Mouse (Mus musculus): Measurements from ENCODE around the gene Acp1. TPM values are rescaled to one million over a fixed set of nuclear protein-coding genes. Genes with fewer than 3 reads are reported as not detected.

Gene Acp1
- polyA plus RNA-seq (2015; fragmentation: Nextera tagmentation; extraction: Ambion mirVana), result 84.7 and 92.8 TPM in 2 replicates

DNA sequence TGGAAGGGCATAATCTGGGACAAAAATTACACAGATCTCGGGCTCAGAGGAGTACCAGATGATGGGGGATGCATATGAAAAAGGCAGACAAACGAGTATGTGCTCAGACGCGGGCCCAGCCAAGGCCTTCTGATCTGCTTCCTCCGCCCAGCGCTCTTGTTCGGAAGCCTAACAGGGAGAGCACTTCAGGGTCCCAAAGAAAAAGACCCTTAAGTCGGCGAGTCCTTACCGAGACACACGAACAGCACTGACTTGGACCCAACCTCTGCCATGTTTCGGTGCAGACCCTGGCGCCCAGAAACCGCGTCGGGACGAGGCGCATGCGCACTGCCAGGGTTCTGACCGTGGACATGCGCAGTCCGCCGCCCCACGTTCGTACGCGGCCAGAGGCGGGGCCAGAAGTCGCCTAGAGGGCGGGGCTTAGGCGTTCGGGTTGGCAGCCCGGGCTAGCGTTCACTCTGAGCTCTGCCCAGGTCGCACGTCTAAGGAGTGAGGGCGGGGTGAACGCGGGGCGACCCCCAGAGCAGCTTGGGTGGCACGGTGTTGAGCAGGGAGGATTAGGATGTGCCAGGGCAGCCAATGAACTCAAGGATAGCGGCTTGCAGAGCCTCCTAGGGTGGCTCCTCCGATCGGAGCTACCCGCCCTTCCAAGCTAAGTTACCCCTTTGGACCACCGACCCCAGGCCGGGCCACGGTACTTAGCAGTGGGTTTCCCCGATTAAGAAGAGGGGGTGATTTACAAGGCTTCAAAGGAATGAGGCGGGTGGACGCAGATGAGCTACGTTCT lies at the start of gene Acp1, which contains the start of gene Sh3yl1:
TSS of gene Acp1 (minus strand) at position 329 of the 787 bp plus-strand sequence.
TSS of gene Sh3yl1 (plus strand) at position 408 of the 787 bp plus-strand sequence.
- Histone ChIP-seq H3K9ac (ENCODE audit: low read length) (peak within 1 kb of the TSS; percentile 89), H3K4me2 (ENCODE audit: low read depth, low read length) (peak within 1 kb of the TSS; percentile 98), H3K27me3 (ENCODE audit: control insufficient read depth, insufficient read depth, low read length) (no peaks in the 10 kb centered on the region), H3K36me3 (ENCODE audit: control insufficient read depth, insufficient read depth) (no peaks in the 10 kb centered on the region), H3K27ac (ENCODE audit: low read length) (peak within 1 kb of the TSS; percentile 20), H3K4me1 (ENCODE audit: control insufficient read depth, insufficient read depth, low read length) (peaks cover 10% of the 10 kb centered on the region), H3K4me3 (ENCODE audit: low read length) (peak within 1 kb of the TSS; percentile 87), H3K9me3 (replicated peaks; ENCODE audit: control insufficient read depth, low read length) (no peaks in the 10 kb centered on the region)
- ATAC-seq (replicated peaks; ENCODE audit: extremely low read depth, insufficient read depth, low FRiP score), result peak; percentile 99
- under 1% methylated on average over 52 of the region's 52 CpGs for WGBS

DNA sequence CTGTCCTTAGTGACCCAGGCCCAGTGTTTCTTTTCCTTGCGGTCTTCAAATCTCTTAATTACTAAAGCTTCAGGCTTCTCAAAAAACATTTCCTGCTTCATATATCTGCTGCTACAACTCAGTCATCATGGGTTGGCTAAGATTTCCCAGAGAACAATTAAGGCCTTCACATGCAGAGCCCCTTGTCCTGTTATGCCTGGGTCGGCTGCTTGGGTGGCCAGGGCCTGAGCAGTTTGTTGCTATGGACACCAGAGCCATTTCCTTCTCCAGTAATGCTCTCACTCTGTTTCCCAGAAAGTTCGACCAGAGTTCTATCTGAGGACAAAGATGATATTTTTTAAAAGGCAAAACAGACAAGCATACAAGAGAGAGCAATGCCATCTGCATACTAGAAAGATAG lies 32.8 kb upstream of the Acp1 start:
- no peak for ATAC-seq (replicated peaks; ENCODE audit: extremely low read depth, insufficient read depth, low FRiP score)
- Histone ChIP-seq H3K27ac (ENCODE audit: low read length) (no peak overlapping the region), H3K4me2 (ENCODE audit: low read depth, low read length) (no peak overlapping the region), H3K27me3 (ENCODE audit: control insufficient read depth, insufficient read depth, low read length) (no peaks in the 10 kb centered on the region), H3K9me3 (replicated peaks; ENCODE audit: control insufficient read depth, low read length) (no peaks in the 10 kb centered on the region), H3K4me1 (ENCODE audit: control insufficient read depth, insufficient read depth, low read length) (no peaks in the 10 kb centered on the region), H3K4me3 (ENCODE audit: low read length) (no peak overlapping the region), H3K9ac (ENCODE audit: low read length) (no peak overlapping the region), H3K36me3 (ENCODE audit: control insufficient read depth, insufficient read depth) (no peaks in the 10 kb centered on the region)
- 58% methylated on average over 3 of the region's 3 CpGs for WGBS

DNA sequence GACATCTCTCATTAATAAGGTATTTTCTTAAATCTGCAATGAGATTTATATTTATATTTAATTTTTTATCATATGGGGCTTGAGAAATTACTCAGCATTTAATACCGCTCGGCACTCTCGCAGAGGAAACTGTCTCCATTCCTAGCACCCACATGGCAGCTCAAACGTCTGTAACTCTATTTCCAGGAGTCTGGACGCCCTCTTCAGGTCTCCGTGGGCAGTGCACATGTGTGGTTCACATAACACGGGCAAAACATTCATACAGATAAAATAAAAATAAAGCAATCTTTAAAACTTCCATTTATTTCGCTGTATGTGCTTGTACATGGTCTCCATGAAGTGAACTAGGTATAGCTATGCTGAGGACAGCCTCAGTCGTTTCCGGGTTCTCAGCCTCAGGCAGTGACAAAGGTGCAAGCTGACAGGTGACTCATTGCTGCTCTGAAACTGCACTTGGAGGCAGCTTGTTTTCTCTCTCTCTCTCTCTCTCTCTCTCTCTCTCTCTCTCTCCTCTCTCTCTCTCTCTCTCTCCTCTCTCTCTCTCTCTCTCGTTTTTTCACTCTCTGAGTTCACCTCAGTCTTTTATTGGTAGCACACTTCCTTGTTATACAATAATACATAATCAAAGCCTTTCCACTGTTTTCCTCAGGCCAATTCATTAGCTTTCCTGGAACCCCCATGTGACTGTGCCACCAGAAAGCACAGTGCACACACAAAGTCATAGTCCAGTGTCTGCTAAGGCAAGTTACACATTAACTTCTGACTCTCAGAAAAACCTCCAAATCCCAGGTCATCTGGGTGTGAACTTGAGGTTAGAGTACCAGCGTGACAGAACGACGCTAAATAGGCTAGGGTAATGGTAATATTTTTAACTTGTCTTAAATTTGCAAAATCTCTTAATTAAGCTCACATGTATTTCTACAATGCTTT lies 31.9 kb upstream of the Acp1 start:
- H3K9me3 ChIP-seq (replicated peaks; ENCODE audit: control insufficient read depth, low read length), result no peaks in the 10 kb centered on the region
- H3K27me3 ChIP-seq (ENCODE audit: control insufficient read depth, insufficient read depth, low read length), result no peaks in the 10 kb centered on the region
- ATAC-seq (replicated peaks; ENCODE audit: extremely low read depth, insufficient read depth, low FRiP score), result no peak
- no peak overlapping the region for H3K4me2 ChIP-seq (ENCODE audit: low read depth, low read length)
- H3K4me3 ChIP-seq (ENCODE audit: low read length), result no peak overlapping the region
- WGBS, result 87% methylated on average over 14 of the region's 14 CpGs
- no peaks in the 10 kb centered on the region for H3K36me3 ChIP-seq (ENCODE audit: control insufficient read depth, insufficient read depth)
- no peak overlapping the region for H3K9ac ChIP-seq (ENCODE audit: low read length)
- H3K27ac ChIP-seq (ENCODE audit: low read length), result no peak overlapping the region
- no peaks in the 10 kb centered on the region for H3K4me1 ChIP-seq (ENCODE audit: control insufficient read depth, insufficient read depth, low read length)

DNA sequence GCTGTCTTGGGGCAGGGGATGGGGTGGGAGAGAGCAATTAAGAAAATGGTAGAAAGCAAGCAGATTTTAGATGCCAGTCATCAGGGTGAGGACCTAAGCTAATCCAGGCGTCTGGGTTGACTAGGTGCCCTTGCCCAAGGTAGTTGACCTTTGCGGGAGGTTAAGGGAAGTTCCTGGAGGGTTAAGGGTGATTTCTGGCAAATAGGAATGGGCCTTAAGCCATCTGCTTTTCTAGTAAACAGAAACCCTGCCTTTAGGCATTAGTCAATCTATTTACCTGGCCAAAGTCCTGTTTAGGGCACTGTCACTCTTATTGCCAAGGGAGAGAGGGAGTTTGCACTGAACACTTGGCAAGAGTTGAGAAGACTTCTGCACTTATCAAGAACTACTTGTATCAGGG lies 25.5 kb upstream of the Acp1 start:
- no peak for ATAC-seq (replicated peaks; ENCODE audit: extremely low read depth, insufficient read depth, low FRiP score)
- H3K9ac ChIP-seq (ENCODE audit: low read length), result no peak overlapping the region
- H3K4me2 ChIP-seq (ENCODE audit: low read depth, low read length), result no peak overlapping the region
- H3K36me3 ChIP-seq (ENCODE audit: control insufficient read depth, insufficient read depth), result no peaks in the 10 kb centered on the region
- H3K27me3 ChIP-seq (ENCODE audit: control insufficient read depth, insufficient read depth, low read length), result no peaks in the 10 kb centered on the region
- H3K9me3 ChIP-seq (replicated peaks; ENCODE audit: control insufficient read depth, low read length), result no peaks in the 10 kb centered on the region
- H3K4me3 ChIP-seq (ENCODE audit: low read length), result no peak overlapping the region
- H3K4me1 ChIP-seq (ENCODE audit: control insufficient read depth, insufficient read depth, low read length), result no peaks in the 10 kb centered on the region
- H3K27ac ChIP-seq (ENCODE audit: low read length), result no peak overlapping the region
- 81% methylated on average over 2 of the region's 2 CpGs for WGBS

DNA sequence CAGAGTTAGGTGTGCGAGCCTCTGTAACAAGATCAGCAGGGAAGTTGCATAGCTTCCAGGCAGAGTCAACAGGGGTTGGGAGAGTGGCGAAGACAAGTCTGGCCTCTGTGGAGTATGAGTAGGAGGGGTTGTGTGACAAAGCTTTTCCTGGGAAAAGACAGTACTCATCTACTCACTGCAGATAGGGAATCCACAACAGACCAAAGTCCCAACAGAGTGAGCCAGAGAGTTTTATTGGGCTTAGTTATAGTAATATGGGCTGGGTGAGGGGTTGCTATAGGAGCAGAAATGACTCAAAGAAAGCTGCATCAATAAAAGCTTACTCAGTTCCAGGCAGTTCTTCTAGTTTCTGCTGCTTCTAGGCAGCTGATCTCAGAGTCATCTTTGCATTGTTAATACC lies 21.9 kb upstream of the Acp1 start:
- H3K36me3 ChIP-seq (ENCODE audit: control insufficient read depth, insufficient read depth), result no peaks in the 10 kb centered on the region
- no peak overlapping the region for H3K9ac ChIP-seq (ENCODE audit: low read length)
- H3K27ac ChIP-seq (ENCODE audit: low read length), result no peak overlapping the region
- no peak for ATAC-seq (replicated peaks; ENCODE audit: extremely low read depth, insufficient read depth, low FRiP score)
- H3K4me1 ChIP-seq (ENCODE audit: control insufficient read depth, insufficient read depth, low read length), result no peaks in the 10 kb centered on the region
- no peaks in the 10 kb centered on the region for H3K27me3 ChIP-seq (ENCODE audit: control insufficient read depth, insufficient read depth, low read length)
- H3K9me3 ChIP-seq (replicated peaks; ENCODE audit: control insufficient read depth, low read length), result no peaks in the 10 kb centered on the region
- WGBS, result 73% methylated on average over 2 of the region's 2 CpGs
- no peak overlapping the region for H3K4me3 ChIP-seq (ENCODE audit: low read length)
- no peak overlapping the region for H3K4me2 ChIP-seq (ENCODE audit: low read depth, low read length)

DNA sequence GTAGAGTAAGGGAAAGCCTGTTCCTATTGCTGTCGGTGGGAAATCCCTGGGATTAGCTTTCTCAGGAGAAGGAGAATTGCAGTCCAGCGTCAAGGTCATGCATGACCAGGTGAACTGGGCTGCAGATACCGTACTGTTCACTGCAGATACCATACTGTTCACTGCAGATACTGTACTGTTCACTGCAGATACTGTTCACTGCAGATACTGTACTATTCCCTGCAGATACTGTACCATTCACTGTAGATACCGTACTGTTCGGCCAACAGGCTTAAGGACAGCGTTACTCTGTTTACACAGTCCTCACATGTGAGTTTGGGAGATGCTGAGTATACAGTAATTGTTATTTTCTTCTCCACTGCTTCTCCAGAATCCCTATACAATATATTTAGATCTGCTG lies 16.8 kb upstream of the Acp1 start:
- Histone ChIP-seq H3K9ac (ENCODE audit: low read length) (no peak overlapping the region), H3K4me3 (ENCODE audit: low read length) (no peak overlapping the region), H3K27me3 (ENCODE audit: control insufficient read depth, insufficient read depth, low read length) (no peaks in the 10 kb centered on the region), H3K9me3 (replicated peaks; ENCODE audit: control insufficient read depth, low read length) (no peaks in the 10 kb centered on the region), H3K36me3 (ENCODE audit: control insufficient read depth, insufficient read depth) (no peaks in the 10 kb centered on the region), H3K4me2 (ENCODE audit: low read depth, low read length) (no peak overlapping the region), H3K27ac (ENCODE audit: low read length) (no peak overlapping the region), H3K4me1 (ENCODE audit: control insufficient read depth, insufficient read depth, low read length) (no peaks in the 10 kb centered on the region)
- no peak for ATAC-seq (replicated peaks; ENCODE audit: extremely low read depth, insufficient read depth, low FRiP score)
- 74% methylated on average over 6 of the region's 6 CpGs for WGBS

DNA sequence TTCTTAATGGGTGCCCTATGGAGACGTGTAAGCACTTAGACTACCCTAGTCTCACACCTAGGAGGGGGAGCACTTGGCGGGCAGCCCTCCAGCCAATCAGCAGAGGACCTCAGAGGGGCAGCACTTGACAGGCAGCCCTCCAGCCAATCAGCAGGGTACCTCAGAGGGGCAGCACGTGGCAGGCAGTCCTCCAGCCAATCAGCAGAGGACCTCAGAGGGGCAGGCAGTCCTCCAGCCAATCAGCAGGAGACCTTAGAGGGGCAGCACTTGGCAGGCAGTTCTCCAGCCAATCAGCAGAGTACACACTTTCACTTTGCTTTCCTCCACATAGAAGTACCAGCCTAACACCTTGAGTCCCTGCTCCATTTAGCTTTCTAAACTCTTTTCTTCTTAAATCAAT lies 11.0 kb upstream of the Acp1 start:
- ATAC-seq (replicated peaks; ENCODE audit: extremely low read depth, insufficient read depth, low FRiP score), result no peak
- H3K36me3 ChIP-seq (ENCODE audit: control insufficient read depth, insufficient read depth), result no peaks in the 10 kb centered on the region

DNA sequence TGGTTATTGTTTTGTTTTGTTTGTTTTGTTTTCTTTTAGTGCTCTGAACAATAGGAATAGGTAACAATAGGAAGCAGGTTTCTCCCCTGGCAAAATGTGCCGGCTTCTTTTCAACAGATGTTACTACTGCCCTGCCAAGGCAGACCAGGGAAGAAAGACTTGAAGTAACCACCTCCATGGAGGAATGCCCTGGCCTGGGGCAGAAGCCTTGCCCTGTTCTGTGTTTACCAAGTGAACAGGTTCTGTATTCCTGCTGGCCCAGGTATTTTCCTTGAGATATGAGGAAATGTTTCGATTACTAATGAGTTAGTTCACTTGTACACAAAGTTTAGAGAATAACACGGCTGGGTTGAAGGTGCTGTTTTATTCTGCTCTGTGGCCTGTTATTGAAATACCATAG lies 1.5 kb upstream of the Acp1 start:
- Histone ChIP-seq H3K27me3 (ENCODE audit: control insufficient read depth, insufficient read depth, low read length) (no peaks in the 10 kb centered on the region), H3K4me1 (ENCODE audit: control insufficient read depth, insufficient read depth, low read length) (peaks cover 10% of the 10 kb centered on the region), H3K9ac (ENCODE audit: low read length) (no peak overlapping the region), H3K4me3 (ENCODE audit: low read length) (no peak overlapping the region), H3K27ac (ENCODE audit: low read length) (no peak overlapping the region), H3K9me3 (replicated peaks; ENCODE audit: control insufficient read depth, low read length) (no peaks in the 10 kb centered on the region), H3K4me2 (ENCODE audit: low read depth, low read length) (peak overlapping the region; percentile 98), H3K36me3 (ENCODE audit: control insufficient read depth, insufficient read depth) (no peaks in the 10 kb centered on the region)
- 62% methylated on average over 3 of the region's 3 CpGs for WGBS
- ATAC-seq (replicated peaks; ENCODE audit: extremely low read depth, insufficient read depth, low FRiP score), result no peak

More for the DNA sequence above, 11.0 kb upstream of the Acp1 start:
- no peak overlapping the region for H3K27ac ChIP-seq (ENCODE audit: low read length)
- 69% methylated on average over 3 of the region's 3 CpGs for WGBS
- no peaks in the 10 kb centered on the region for H3K27me3 ChIP-seq (ENCODE audit: control insufficient read depth, insufficient read depth, low read length)
- no peak overlapping the region for H3K9ac ChIP-seq (ENCODE audit: low read length)
- H3K4me1 ChIP-seq (ENCODE audit: control insufficient read depth, insufficient read depth, low read length), result no peaks in the 10 kb centered on the region
- H3K4me2 ChIP-seq (ENCODE audit: low read depth, low read length), result no peak overlapping the region
- no peaks in the 10 kb centered on the region for H3K9me3 ChIP-seq (replicated peaks; ENCODE audit: control insufficient read depth, low read length)
- no peak overlapping the region for H3K4me3 ChIP-seq (ENCODE audit: low read length)

DNA sequence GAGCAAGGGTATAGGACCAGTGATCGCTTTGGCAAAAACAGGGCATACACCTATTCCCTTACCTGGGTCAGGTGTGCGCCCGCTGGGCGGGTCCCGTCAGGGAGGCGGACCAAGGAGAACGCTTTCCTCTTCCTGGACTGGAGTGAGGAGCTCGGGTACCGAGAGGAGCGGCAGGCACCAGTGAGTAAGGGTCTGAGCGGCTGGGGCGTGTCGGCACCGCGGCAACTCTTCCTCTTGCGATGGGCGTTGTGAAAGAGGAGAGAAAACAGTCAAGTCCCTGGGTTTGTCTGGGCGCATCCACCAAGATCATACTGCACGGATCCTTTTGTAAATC lies 626 bp upstream of the Acp1 start:
- H3K27me3 ChIP-seq (ENCODE audit: control insufficient read depth, insufficient read depth, low read length), result no peaks in the 10 kb centered on the region
- peak overlapping the region; percentile 89 for H3K9ac ChIP-seq (ENCODE audit: low read length)
- ATAC-seq (replicated peaks; ENCODE audit: extremely low read depth, insufficient read depth, low FRiP score), result peak; percentile 38; the same call in 1 of the 2 replicates
- WGBS, result 0% methylated on average over 19 of the region's 19 CpGs
- H3K4me3 ChIP-seq (ENCODE audit: low read length), result peak overlapping the region; percentile 87
- H3K9me3 ChIP-seq (replicated peaks; ENCODE audit: control insufficient read depth, low read length), result no peaks in the 10 kb centered on the region
- no peak overlapping the region for H3K27ac ChIP-seq (ENCODE audit: low read length)
- peaks cover 10% of the 10 kb centered on the region for H3K4me1 ChIP-seq (ENCODE audit: control insufficient read depth, insufficient read depth, low read length)
- no peaks in the 10 kb centered on the region for H3K36me3 ChIP-seq (ENCODE audit: control insufficient read depth, insufficient read depth)
- H3K4me2 ChIP-seq (ENCODE audit: low read depth, low read length), result peak overlapping the region; percentile 98

Data from heart, embryonic 16.5 days (tissue).